Mouse (Mus musculus): ENCODE data around the gene Hcrt. TPM values are rescaled to one million over a fixed set of nuclear protein-coding genes. Genes with fewer than 3 reads are reported as not detected.

Hcrt gene
- polyA plus RNA-seq, 1 experiment from 2014 or later: not detected

DNA sequence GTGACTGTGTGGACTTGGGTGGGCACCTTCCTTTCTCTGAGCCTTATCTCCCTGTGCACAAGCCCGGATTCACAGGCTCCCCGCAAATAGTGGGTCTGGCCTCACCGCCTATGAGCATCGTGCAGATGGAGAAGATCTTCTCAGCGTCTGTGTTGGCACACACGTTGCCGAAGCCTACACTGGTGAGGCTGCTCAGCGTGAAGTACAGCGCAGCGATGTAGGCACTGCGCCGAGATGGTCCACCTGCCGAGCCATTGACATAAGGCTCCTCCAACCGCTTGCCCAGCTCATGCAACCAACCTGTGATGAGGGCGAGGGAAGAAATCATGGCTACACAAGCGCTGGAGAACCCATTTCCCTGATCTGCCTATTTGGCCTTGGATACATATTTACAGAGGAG lies 12.6 kb downstream of the Hcrt start:
- Histone ChIP-seq H3K4me1 (replicated peaks; ENCODE audit: insufficient read depth, low read length) (no peaks in the 10 kb centered on the region), H3K27me3 (ENCODE audit: insufficient read depth, low read length) (no peaks in the 10 kb centered on the region), H3K36me3 (ENCODE audit: insufficient read depth, low read length) (no peaks in the 10 kb centered on the region), H3K27ac (no peak overlapping the region), H3K9ac (ENCODE audit: low read depth, low read length) (no peak overlapping the region), H3K4me2 (ENCODE audit: low read length) (no peak overlapping the region), H3K9me3 (replicated peaks; ENCODE audit: low read length) (no peaks in the 10 kb centered on the region), H3K4me3 (replicated peaks; ENCODE audit: low read depth, low read length) (no peak overlapping the region)
- ATAC-seq (replicated peaks; ENCODE audit: low FRiP score, low read depth) (no peak), DNase-seq (ENCODE audit: low spot score) (no peak)
- 90% methylated on average over 16 of the region's 16 CpGs for WGBS
- TF ChIP-seq CTCF (IDR thresholded peaks at IDR 0.05; ENCODE audit: low read depth): no peak

GRCm38 (mm10) chr11:100749469-100749868 lies 13.3 kb downstream of the Hcrt start:
- DNase-seq (ENCODE audit: low spot score): no peak
- Histone ChIP-seq H3K4me1 (replicated peaks; ENCODE audit: insufficient read depth, low read length) (no peaks in the 10 kb centered on the region), H3K9ac (ENCODE audit: low read depth, low read length) (no peak overlapping the region), H3K4me2 (ENCODE audit: low read length) (no peak overlapping the region), H3K4me3 (replicated peaks; ENCODE audit: low read depth, low read length) (no peak overlapping the region), H3K27ac (no peak overlapping the region), H3K27me3 (ENCODE audit: insufficient read depth, low read length) (no peaks in the 10 kb centered on the region), H3K9me3 (replicated peaks; ENCODE audit: low read length) (no peaks in the 10 kb centered on the region), H3K36me3 (ENCODE audit: insufficient read depth, low read length) (no peaks in the 10 kb centered on the region)
- WGBS: 39% methylated on average over 25 of the region's 25 CpGs
- ATAC-seq (replicated peaks; ENCODE audit: low FRiP score, low read depth): no peak
- TF ChIP-seq CTCF (IDR thresholded peaks at IDR 0.05; ENCODE audit: low read depth): no peak

DNA sequence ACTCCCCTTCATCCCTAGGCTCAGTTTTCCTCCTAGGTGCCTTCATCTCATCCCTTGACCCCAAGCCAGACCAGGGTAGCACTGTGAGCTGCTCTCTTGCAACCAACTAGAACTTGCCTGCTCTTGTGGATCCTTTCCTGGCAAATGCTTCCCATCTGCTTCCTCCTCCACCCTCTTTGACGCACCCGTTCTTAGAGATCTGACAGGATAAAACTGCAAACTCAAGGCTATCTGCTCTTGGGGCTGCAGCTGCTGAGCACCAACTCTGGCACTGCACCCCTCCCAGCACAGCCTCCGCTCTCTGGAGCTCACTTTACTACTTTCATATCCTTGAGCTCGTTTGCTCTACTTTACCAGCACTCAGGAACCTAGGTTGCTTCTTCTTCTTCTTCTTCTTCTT lies 14.1 kb downstream of the Hcrt start:
- no peak overlapping the region for H3K27ac ChIP-seq
- ATAC-seq (replicated peaks; ENCODE audit: low FRiP score, low read depth) (no peak), DNase-seq (ENCODE audit: low spot score) (no peak)
- no peaks in the 10 kb centered on the region for H3K27me3 ChIP-seq (ENCODE audit: insufficient read depth, low read length)
- H3K4me2 ChIP-seq (ENCODE audit: low read length): no peak overlapping the region
- no peak for TF ChIP-seq CTCF (IDR thresholded peaks at IDR 0.05; ENCODE audit: low read depth)
- H3K36me3 ChIP-seq (ENCODE audit: insufficient read depth, low read length): no peaks in the 10 kb centered on the region
- no peak overlapping the region for H3K9ac ChIP-seq (ENCODE audit: low read depth, low read length)
- no peaks in the 10 kb centered on the region for H3K4me1 ChIP-seq (replicated peaks; ENCODE audit: insufficient read depth, low read length)
- WGBS: 66% methylated on average over 4 of the region's 4 CpGs
- H3K9me3 ChIP-seq (replicated peaks; ENCODE audit: low read length): no peaks in the 10 kb centered on the region
- H3K4me3 ChIP-seq (replicated peaks; ENCODE audit: low read depth, low read length): no peak overlapping the region

- no peak for TF ChIP-seq CTCF (IDR thresholded peaks at IDR 0.05; ENCODE audit: low read depth)
- 55% methylated on average over 5 of the region's 5 CpGs for WGBS
- ATAC-seq (replicated peaks; ENCODE audit: low FRiP score, low read depth): no peak
These were observed 15.6 kb downstream of the Hcrt start for GRCm38 (mm10) chr11:100747114-100747513.

GRCm38 (mm10) chr11:100746546-100746945 lies 16.2 kb downstream of the Hcrt start:
- Histone ChIP-seq H3K9ac (ENCODE audit: low read depth, low read length) (no peak overlapping the region), H3K4me1 (replicated peaks; ENCODE audit: insufficient read depth, low read length) (no peaks in the 10 kb centered on the region), H3K27ac (no peak overlapping the region), H3K9me3 (replicated peaks; ENCODE audit: low read length) (no peaks in the 10 kb centered on the region), H3K4me3 (replicated peaks; ENCODE audit: low read depth, low read length) (no peak overlapping the region), H3K27me3 (ENCODE audit: insufficient read depth, low read length) (no peaks in the 10 kb centered on the region), H3K4me2 (ENCODE audit: low read length) (no peak overlapping the region), H3K36me3 (ENCODE audit: insufficient read depth, low read length) (no peaks in the 10 kb centered on the region)
- no peak for TF ChIP-seq CTCF (IDR thresholded peaks at IDR 0.05; ENCODE audit: low read depth)
- ATAC-seq (replicated peaks; ENCODE audit: low FRiP score, low read depth) (no peak), DNase-seq (ENCODE audit: low spot score) (no peak)
- WGBS: 75% methylated on average over 10 of the region's 10 CpGs

More at GRCm38 (mm10) chr11:100747114-100747513, 15.6 kb downstream of the Hcrt start:
- Histone ChIP-seq H3K27me3 (ENCODE audit: insufficient read depth, low read length) (no peaks in the 10 kb centered on the region), H3K4me1 (replicated peaks; ENCODE audit: insufficient read depth, low read length) (no peaks in the 10 kb centered on the region), H3K27ac (no peak overlapping the region), H3K9me3 (replicated peaks; ENCODE audit: low read length) (no peaks in the 10 kb centered on the region), H3K4me3 (replicated peaks; ENCODE audit: low read depth, low read length) (no peak overlapping the region), H3K9ac (ENCODE audit: low read depth, low read length) (no peak overlapping the region), H3K36me3 (ENCODE audit: insufficient read depth, low read length) (no peaks in the 10 kb centered on the region), H3K4me2 (ENCODE audit: low read length) (no peak overlapping the region)
- no peak for DNase-seq (ENCODE audit: low spot score)

- DNase-seq (ENCODE audit: low spot score): peak; percentile 76
- WGBS: 13% methylated on average over 6 of the region's 6 CpGs
These were observed 17.6 kb downstream of the Hcrt start for GRCm38 (mm10) chr11:100745085-100745484.

GRCm38 (mm10) chr11:100741348-100741747 lies 21.4 kb downstream of the Hcrt start:
- Histone ChIP-seq H3K27ac (no peak overlapping the region), H3K27me3 (ENCODE audit: insufficient read depth, low read length) (no peaks in the 10 kb centered on the region), H3K36me3 (ENCODE audit: insufficient read depth, low read length) (no peaks in the 10 kb centered on the region), H3K4me2 (ENCODE audit: low read length) (no peak overlapping the region), H3K4me3 (replicated peaks; ENCODE audit: low read depth, low read length) (no peak overlapping the region), H3K4me1 (replicated peaks; ENCODE audit: insufficient read depth, low read length) (peaks cover 10% of the 10 kb centered on the region), H3K9me3 (replicated peaks; ENCODE audit: low read length) (no peaks in the 10 kb centered on the region), H3K9ac (ENCODE audit: low read depth, low read length) (no peak overlapping the region)
- WGBS: 43% methylated on average over 6 of the region's 6 CpGs
- no peak for ATAC-seq (replicated peaks; ENCODE audit: low FRiP score, low read depth)
- TF ChIP-seq CTCF (IDR thresholded peaks at IDR 0.05; ENCODE audit: low read depth): no peak
- DNase-seq (ENCODE audit: low spot score): no peak

More at GRCm38 (mm10) chr11:100745085-100745484, 17.6 kb downstream of the Hcrt start:
- no peak overlapping the region for H3K4me3 ChIP-seq (replicated peaks; ENCODE audit: low read depth, low read length)
- H3K36me3 ChIP-seq (ENCODE audit: insufficient read depth, low read length): no peaks in the 10 kb centered on the region
- no peaks in the 10 kb centered on the region for H3K4me1 ChIP-seq (replicated peaks; ENCODE audit: insufficient read depth, low read length)
- ATAC-seq (replicated peaks; ENCODE audit: low FRiP score, low read depth): no peak
- peak; percentile 78 for TF ChIP-seq CTCF (IDR thresholded peaks at IDR 0.05; ENCODE audit: low read depth)
- no peak overlapping the region for H3K9ac ChIP-seq (ENCODE audit: low read depth, low read length)
- H3K27ac ChIP-seq: no peak overlapping the region
- H3K4me2 ChIP-seq (ENCODE audit: low read length): no peak overlapping the region
- no peaks in the 10 kb centered on the region for H3K9me3 ChIP-seq (replicated peaks; ENCODE audit: low read length)
- no peaks in the 10 kb centered on the region for H3K27me3 ChIP-seq (ENCODE audit: insufficient read depth, low read length)
